Mouse (Mus musculus): ENCODE results near the gene Fzd5. TPM values are rescaled to one million over a fixed set of nuclear protein-coding genes. Genes with fewer than 3 reads are reported as not detected.
A peak's percentile ranks its signal among the peaks of the same experiment; 100 is the strongest.

Gene Fzd5
- polyA plus RNA-seq, 1 experiment from 2014 or later = 0.79 TPM

DNA sequence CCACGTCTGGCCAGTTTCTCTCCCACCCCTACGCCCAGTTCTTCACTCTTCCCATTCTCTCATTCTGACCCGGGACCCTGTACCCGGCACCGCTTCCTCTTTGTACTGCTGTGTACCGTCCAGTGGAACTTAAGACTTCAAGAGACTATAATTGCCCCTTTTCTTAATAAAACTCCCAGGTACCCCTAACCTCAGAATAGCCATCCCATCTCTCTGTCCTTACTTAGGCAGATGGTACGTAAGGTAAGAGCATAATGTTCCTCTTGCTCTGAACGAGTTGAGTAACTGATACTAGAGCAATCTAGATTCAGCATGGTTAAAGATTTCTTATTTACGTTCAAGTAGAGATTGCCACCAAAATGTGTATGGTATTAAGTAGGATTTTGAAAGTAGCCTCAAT is 46.0 kb downstream of the Fzd5 start:
- peaks cover 32% of the 10 kb centered on the region for H3K4me1 ChIP-seq
- no peaks in the 10 kb centered on the region for H3K27me3 ChIP-seq (ENCODE audit: low read depth, poor library complexity, severe bottlenecking)
- peak overlapping the region; percentile 78 for H3K4me3 ChIP-seq
- no peak for DNase-seq (ENCODE audit: low spot score)
- WGBS = 2% methylated on average over 9 of the region's 9 CpGs
- H3K9me3 ChIP-seq (replicated peaks) = no peaks in the 10 kb centered on the region
- peak overlapping the region; percentile 92 for H3K27ac ChIP-seq (replicated peaks)
- no peaks in the 10 kb centered on the region for H3K36me3 ChIP-seq

DNA sequence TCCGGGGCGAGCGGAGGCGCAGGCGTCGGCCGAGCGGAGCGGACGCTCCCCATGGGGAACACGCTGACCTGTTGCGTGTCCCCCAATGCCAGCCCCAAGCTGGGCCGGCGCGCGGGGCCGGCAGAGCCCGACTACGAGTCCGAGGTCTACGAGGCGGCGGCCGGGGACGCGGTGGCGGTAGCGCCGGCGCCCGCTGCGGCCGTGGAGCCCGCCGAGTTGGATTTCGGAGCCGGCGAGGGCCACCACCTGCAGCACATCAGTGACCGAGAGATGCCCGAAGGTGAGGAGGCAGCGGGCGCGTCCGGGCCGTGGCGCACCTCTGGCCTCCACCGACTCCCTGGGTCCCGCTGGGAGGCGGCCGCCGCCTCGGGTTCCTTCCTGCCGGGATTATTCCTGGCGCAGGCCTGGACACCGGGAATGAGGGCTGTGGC is 46.4 kb downstream of the Fzd5 start:
- DNase-seq (ENCODE audit: low spot score) = peak; percentile 67
- Histone ChIP-seq H3K4me3 (peak overlapping the region; percentile 78), H3K9me3 (replicated peaks) (no peaks in the 10 kb centered on the region), H3K27ac (replicated peaks) (peak overlapping the region; percentile 92), H3K4me1 (peaks cover 32% of the 10 kb centered on the region), H3K27me3 (ENCODE audit: low read depth, poor library complexity, severe bottlenecking) (no peaks in the 10 kb centered on the region), H3K36me3 (no peaks in the 10 kb centered on the region)
- under 1% methylated on average over 53 of the region's 55 CpGs for WGBS

- whole genome bisulfite sequencing = under 1% methylated on average over 69 of the region's 71 CpGs
- Histone ChIP-seq H3K4me3 (peak within 1 kb of the TSS; percentile 78), H3K9me3 (replicated peaks) (no peaks in the 10 kb centered on the region), H3K4me1 (peaks cover 32% of the 10 kb centered on the region), H3K27ac (replicated peaks) (peak within 1 kb of the TSS; percentile 92), H3K36me3 (no peaks in the 10 kb centered on the region), H3K27me3 (ENCODE audit: low read depth, poor library complexity, severe bottlenecking) (no peaks in the 10 kb centered on the region)
- peak; percentile 99 for DNase-seq (ENCODE audit: low spot score)
Measured at GRCm38 (mm10) chr1:64690213-64691013, 47.1 kb downstream of the Fzd5 start, which contains the start of gene Ccnyl1. TSS of gene Ccnyl1 (plus strand) at chr1:64690455.

- Histone ChIP-seq H3K9me3 (replicated peaks) (no peaks in the 10 kb centered on the region), H3K27me3 (ENCODE audit: low read depth, poor library complexity, severe bottlenecking) (no peaks in the 10 kb centered on the region), H3K4me1 (peaks cover 32% of the 10 kb centered on the region), H3K36me3 (no peaks in the 10 kb centered on the region; the same call in 1 of the 2 replicates), H3K27ac (replicated peaks) (peak overlapping the region; percentile 86), H3K4me3 (peak overlapping the region; percentile 78)
- 35% methylated on average over 9 of the region's 9 CpGs for WGBS
- no peak for DNase-seq (ENCODE audit: low spot score)
Measured at GRCm38 (mm10) chr1:64689561-64690212, 47.9 kb downstream of the Fzd5 start.

- H3K9me3 ChIP-seq (replicated peaks) = no peaks in the 10 kb centered on the region
- no peaks in the 10 kb centered on the region for H3K27me3 ChIP-seq (ENCODE audit: low read depth, poor library complexity, severe bottlenecking)
- H3K36me3 ChIP-seq = peaks cover 8% of the 10 kb centered on the region; the same call in 1 of the 2 replicates
- no peak overlapping the region for H3K27ac ChIP-seq (replicated peaks)
- WGBS = 86% methylated on average over 4 of the region's 4 CpGs
- H3K4me1 ChIP-seq = peaks cover 29% of the 10 kb centered on the region
- DNase-seq (ENCODE audit: low spot score) = no peak
- no peak overlapping the region for H3K4me3 ChIP-seq
Measured at GRCm38 (mm10) chr1:64688046-64688445, 49.5 kb downstream of the Fzd5 start.

DNA sequence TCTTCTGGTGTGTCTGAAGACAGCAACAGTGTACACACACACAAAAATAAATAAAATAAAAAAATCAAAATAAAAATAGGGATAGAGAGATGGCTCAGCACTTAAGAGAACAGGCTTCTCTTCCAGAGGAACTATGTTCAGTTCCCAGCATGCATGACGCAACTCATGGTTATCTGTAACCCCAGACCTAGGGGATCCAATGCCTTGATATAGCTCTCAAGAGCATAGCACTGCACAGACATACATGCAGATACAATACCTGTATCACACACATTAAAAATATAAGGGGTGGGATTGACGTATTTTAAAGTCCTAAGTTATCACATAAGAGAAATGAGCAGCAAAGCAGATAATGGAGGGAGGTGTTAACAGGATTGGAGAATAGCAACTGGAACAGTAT is 53.1 kb downstream of the Fzd5 start:
- peaks cover 3% of the 10 kb centered on the region for H3K4me1 ChIP-seq
- peaks cover 14% of the 10 kb centered on the region; the same call in 1 of the 2 replicates for H3K36me3 ChIP-seq
- H3K9me3 ChIP-seq (replicated peaks) = no peaks in the 10 kb centered on the region

DNA sequence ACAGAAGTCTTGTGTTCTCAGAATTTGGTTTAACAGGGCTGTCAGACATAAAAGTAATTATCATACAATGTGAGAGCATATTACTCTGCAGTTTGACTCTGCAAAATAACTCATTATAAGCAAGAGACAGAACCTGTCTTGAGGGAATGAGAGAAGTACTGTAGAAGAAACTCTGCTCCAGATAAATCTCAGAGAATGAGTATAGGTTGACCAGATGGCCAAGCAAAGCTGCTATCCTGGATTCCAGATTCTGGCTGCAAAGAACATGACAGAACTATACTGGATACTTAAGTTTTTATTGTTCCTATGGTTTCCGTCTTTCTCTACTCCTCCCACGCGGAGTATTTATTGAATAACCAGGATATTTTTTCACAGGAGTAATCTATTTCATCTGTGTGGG is 54.5 kb downstream of the Fzd5 start:
- Histone ChIP-seq H3K27me3 (ENCODE audit: low read depth, poor library complexity, severe bottlenecking) (no peaks in the 10 kb centered on the region), H3K4me1 (no peaks in the 10 kb centered on the region), H3K36me3 (peaks cover 14% of the 10 kb centered on the region; the same call in 1 of the 2 replicates), H3K9me3 (replicated peaks) (no peaks in the 10 kb centered on the region), H3K4me3 (no peak overlapping the region), H3K27ac (replicated peaks) (no peak overlapping the region)
- no peak for DNase-seq (ENCODE audit: low spot score)
- WGBS = 92% methylated on average over 3 of the region's 3 CpGs

More for the DNA sequence above, 53.1 kb downstream of the Fzd5 start:
- no peak for DNase-seq (ENCODE audit: low spot score)
- Histone ChIP-seq H3K27me3 (ENCODE audit: low read depth, poor library complexity, severe bottlenecking) (no peaks in the 10 kb centered on the region), H3K4me3 (no peak overlapping the region), H3K27ac (replicated peaks) (no peak overlapping the region)
- 90% methylated on average over 2 of the region's 2 CpGs for WGBS

- no peaks in the 10 kb centered on the region for H3K4me1 ChIP-seq
- peaks cover 14% of the 10 kb centered on the region; the same call in 1 of the 2 replicates for H3K36me3 ChIP-seq
- H3K27ac ChIP-seq (replicated peaks) = no peak overlapping the region
- no peak overlapping the region for H3K4me3 ChIP-seq
- 95% methylated on average over 3 of the region's 3 CpGs for WGBS
- DNase-seq (ENCODE audit: low spot score) = no peak
- H3K27me3 ChIP-seq (ENCODE audit: low read depth, poor library complexity, severe bottlenecking) = no peaks in the 10 kb centered on the region
- H3K9me3 ChIP-seq (replicated peaks) = no peaks in the 10 kb centered on the region
Measured at GRCm38 (mm10) chr1:64681499-64681898, 56.1 kb downstream of the Fzd5 start.

Other genes with a start within 250 kb of the Fzd5 start
- gene Creb1, start 205.1 kb downstream of the Fzd5 start, polyA plus RNA-seq (2016; fragmentation: Nextera tagmentation; extraction: Ambion mirVana) = 46.2 and 50.3 TPM in 2 replicates
- gene Mettl21a, start 120.5 kb downstream of the Fzd5 start, polyA plus RNA-seq (2016; fragmentation: Nextera tagmentation; extraction: Ambion mirVana) = 24.4 and 25.8 TPM in 2 replicates
- gene Ccnyl1, start 47.3 kb downstream of the Fzd5 start, polyA plus RNA-seq (2016; fragmentation: Nextera tagmentation; extraction: Ambion mirVana) = 6.4 and 6.5 TPM in 2 replicates
- gene Plekhm3, start 219.1 kb upstream of the Fzd5 start, polyA plus RNA-seq (2016; fragmentation: Nextera tagmentation; extraction: Ambion mirVana) = 7.3 and 7.6 TPM in 2 replicates

All from midbrain, embryonic 10.5 days (tissue).